Mouse (Mus musculus): ENCODE results near the gene Wdr5.
"Not testable (repeated sequence)": the region's sequence is repeated elsewhere in the genome, so short reads cannot be mapped to it uniquely, and the experiment has no call there.

GRCm38 (mm10) chr2:27545517-27545916 lies 30.6 kb downstream of the Wdr5 start:
- not testable (repeated sequence) for TF ChIP-seq CTCF, EP300 (IDR thresholded peaks at IDR 0.05; ENCODE audit: low read depth)

Data from liver, postnatal 0 days (tissue).